Mouse (Mus musculus) hindbrain, embryonic 15.5 days (tissue): ENCODE data around the gene Skap2. TPM values are rescaled to one million over a fixed set of nuclear protein-coding genes. Genes with fewer than 3 reads are reported as not detected.

Experiments used
- ATAC-seq: fragments of 200-750 bp; cut with Nextera tagmentation; 2 replicates; pipeline ENCODE4 v1.8.0; 2017; ENCODE audit warnings: low read depth, moderate number of reproducible peaks, moderate TSS enrichment; ENCODE audit not compliant: low FRiP score
- H3K27ac ChIP-seq: fragments of 300-500 bp; sonication (generic); replicated peaks from 2 replicates; pipeline ENCODE4 v1.5.1; 2015; ENCODE audit warnings: mild to moderate bottlenecking, inconsistent platforms
- H3K27me3 ChIP-seq: fragments of 300-500 bp; sonication (generic); 2 replicates; pipeline ENCODE4 v1.6.1; 2015; ENCODE audit warnings: control low read depth, inconsistent platforms
- H3K36me3 ChIP-seq: fragments of 300-500 bp; sonication (generic); 2 replicates; pipeline ENCODE4 v1.6.1; 2015; ENCODE audit warnings: control low read depth, inconsistent platforms
- H3K4me1 ChIP-seq: fragments of 300-500 bp; sonication (generic); replicated peaks from 2 replicates; pipeline ENCODE4 v1.6.1; 2015; ENCODE audit warnings: control low read depth, inconsistent platforms
- H3K4me2 ChIP-seq: fragments of 300-500 bp; sonication (generic); 2 replicates; pipeline ENCODE4 v1.6.1; 2015; ENCODE audit warnings: moderate library complexity, mild to moderate bottlenecking, inconsistent platforms
- H3K4me3 ChIP-seq: fragments of 300-500 bp; sonication (generic); 2 replicates; pipeline ENCODE4 v1.5.1; 2015; ENCODE audit warnings: mild to moderate bottlenecking, inconsistent platforms
- H3K9ac ChIP-seq: fragments of 300-500 bp; sonication (generic); 2 replicates; pipeline ENCODE4 v1.6.1; 2015; ENCODE audit warnings: inconsistent platforms
- H3K9me3 ChIP-seq: fragments of 300-500 bp; sonication (generic); 2 replicates; pipeline ENCODE4 v1.6.1; 2016; ENCODE audit warnings: control low read depth, inconsistent platforms
- WGBS: fragments of 180-500 bp; shearing (Covaris S2); methylation state at CpG from one replicate; pipeline ENCODE4 v1.1.7; 2015; 5-methylcytosine and 5-hydroxymethylcytosine counted together
- polyA plus RNA-seq: library from polyadenylated mRNA; unstranded; fragments of >200 nt; fragmentation: Nextera tagmentation; extraction: Ambion mirVana; gene quantifications from 2 replicates; pipeline ENCODE4 v1.2.1, GENCODE M21; 2015

Gene Skap2
- polyA plus RNA-seq, 1 experiment from 2014 or later = 27.4 TPM

- Histone ChIP-seq H3K4me2 (no peak overlapping the region), H3K9ac (no peak overlapping the region), H3K4me1 (peaks cover 8% of the 10 kb centered on the region), H3K27ac (no peak overlapping the region), H3K9me3 (no peaks in the 10 kb centered on the region), H3K4me3 (no peak overlapping the region), H3K27me3 (peaks cover 31% of the 10 kb centered on the region), H3K36me3 (no peaks in the 10 kb centered on the region)
- ATAC-seq = no peak
- WGBS = 30% methylated on average over 8 of the region's 8 CpGs
Observed at GRCm38 (mm10) chr6:52002676-52003075, 9.7 kb downstream of the Skap2 start.

GRCm38 (mm10) chr6:51999157-51999478 is 13.2 kb downstream of the Skap2 start:
- no peaks in the 10 kb centered on the region for H3K4me1 ChIP-seq
- peaks cover 14% of the 10 kb centered on the region for H3K27me3 ChIP-seq
- H3K9me3 ChIP-seq = no peaks in the 10 kb centered on the region
- WGBS = 61% methylated on average over 4 of the region's 4 CpGs
- no peak overlapping the region for H3K27ac ChIP-seq
- H3K36me3 ChIP-seq = no peaks in the 10 kb centered on the region
- no peak overlapping the region for H3K4me3 ChIP-seq
- no peak overlapping the region for H3K9ac ChIP-seq
- no peak overlapping the region for H3K4me2 ChIP-seq
- ATAC-seq = no peak

DNA sequence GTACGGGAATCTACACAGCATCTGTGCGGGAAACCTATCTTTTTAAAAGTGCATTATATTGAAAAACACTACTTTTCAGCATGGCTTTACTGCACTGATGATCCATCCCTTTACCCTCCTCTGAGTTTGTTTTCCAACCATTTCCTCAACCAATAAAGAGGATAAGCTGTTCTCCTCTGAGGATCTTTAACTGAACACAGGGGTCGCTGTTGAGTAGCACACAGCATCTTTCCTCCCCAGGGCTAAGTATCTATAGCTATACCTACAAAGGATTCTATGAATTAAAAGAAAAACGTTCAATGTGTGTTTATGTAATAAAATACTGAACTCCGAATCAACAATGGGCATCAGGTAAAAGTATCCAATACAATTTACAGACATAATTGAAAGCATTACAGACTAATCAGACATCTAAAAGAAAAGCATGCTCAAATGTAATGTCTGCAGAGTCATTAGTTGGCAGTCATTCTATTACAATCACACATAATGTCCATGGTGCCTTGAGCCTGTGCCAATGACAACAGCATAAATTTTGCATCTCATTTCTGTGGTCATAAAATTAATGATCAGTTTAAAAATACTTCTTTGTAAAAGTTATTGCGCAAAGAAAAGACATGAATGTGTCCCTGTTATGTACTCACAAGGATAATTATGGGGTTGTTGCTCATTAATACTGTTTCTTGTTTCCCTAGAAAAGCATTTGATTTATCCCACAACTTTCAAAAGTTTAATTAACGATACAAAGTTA is 13.8 kb downstream of the Skap2 start:
- WGBS = 46% methylated on average over 7 of the region's 7 CpGs
- Histone ChIP-seq H3K36me3 (no peaks in the 10 kb centered on the region), H3K4me3 (no peak overlapping the region), H3K4me2 (no peak overlapping the region), H3K9ac (no peak overlapping the region), H3K9me3 (no peaks in the 10 kb centered on the region), H3K27ac (no peak overlapping the region), H3K27me3 (peaks cover 9% of the 10 kb centered on the region; the same call in 1 of the 2 replicates), H3K4me1 (no peaks in the 10 kb centered on the region)
- no peak for ATAC-seq

DNA sequence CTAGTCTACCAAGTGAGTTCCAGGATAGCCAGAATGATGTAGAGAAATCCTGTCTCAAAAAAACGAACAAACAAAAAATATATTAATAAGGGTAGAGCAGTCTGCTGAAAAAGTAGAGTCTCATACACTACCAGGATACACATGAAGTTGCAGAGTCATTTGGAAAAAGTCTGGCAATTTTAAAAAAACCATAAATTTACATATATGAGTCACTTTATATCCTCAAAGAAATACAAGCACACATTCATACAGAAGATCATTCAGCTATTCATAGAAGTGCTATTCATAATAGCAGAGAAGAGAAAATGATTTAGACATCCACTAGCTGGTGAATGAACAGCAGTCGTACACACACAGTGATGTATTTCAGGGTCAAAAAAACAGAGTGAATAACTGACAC is 24.4 kb downstream of the Skap2 start:
- no peak overlapping the region for H3K4me2 ChIP-seq
- no peak overlapping the region for H3K9ac ChIP-seq
- 89% methylated on average over 2 of the region's 2 CpGs for WGBS
- no peaks in the 10 kb centered on the region for H3K27me3 ChIP-seq
- ATAC-seq = no peak
- H3K4me3 ChIP-seq = no peak overlapping the region
- no peaks in the 10 kb centered on the region for H3K36me3 ChIP-seq
- H3K27ac ChIP-seq = no peak overlapping the region
- no peaks in the 10 kb centered on the region for H3K9me3 ChIP-seq
- 0 out of 2 replicates have a peak, but pooled peaks cover 2% of the 10 kb centered on the region for H3K4me1 ChIP-seq

DNA sequence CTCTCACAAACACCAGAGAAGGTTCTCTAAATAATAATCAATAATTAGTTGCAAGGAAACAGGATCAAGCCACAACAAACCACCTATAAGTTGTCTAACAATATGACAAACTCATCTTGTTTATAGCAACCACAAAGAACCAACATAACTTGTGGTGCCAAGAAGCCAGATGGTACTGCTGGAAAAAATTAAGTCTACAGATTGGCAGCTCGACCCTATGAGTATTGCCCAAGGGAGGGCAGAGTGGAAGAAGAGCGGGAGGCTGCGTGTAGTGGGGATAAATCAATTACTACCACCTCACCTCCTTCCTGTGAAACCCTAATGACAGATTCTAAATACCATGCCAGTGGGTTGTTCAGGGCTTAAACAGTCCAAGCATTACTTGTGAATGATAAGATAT is 34.7 kb downstream of the Skap2 start:
- Histone ChIP-seq H3K27ac (no peak overlapping the region), H3K4me3 (no peak overlapping the region), H3K4me1 (0 out of 2 replicates have a peak, but pooled peaks cover 3% of the 10 kb centered on the region), H3K9ac (no peak overlapping the region), H3K27me3 (no peaks in the 10 kb centered on the region), H3K4me2 (no peak overlapping the region), H3K36me3 (no peaks in the 10 kb centered on the region), H3K9me3 (no peaks in the 10 kb centered on the region)
- WGBS = 29% methylated on average over 3 of the region's 3 CpGs
- ATAC-seq = no peak

- H3K27ac ChIP-seq = no peak overlapping the region
- no peak for ATAC-seq
- 35% methylated on average over 4 of the region's 4 CpGs for WGBS
- H3K27me3 ChIP-seq = no peaks in the 10 kb centered on the region
- no peaks in the 10 kb centered on the region for H3K9me3 ChIP-seq
- H3K4me1 ChIP-seq = 0 out of 2 replicates have a peak, but pooled peaks cover 3% of the 10 kb centered on the region
- H3K4me2 ChIP-seq = no peak overlapping the region
- no peaks in the 10 kb centered on the region for H3K36me3 ChIP-seq
- no peak overlapping the region for H3K4me3 ChIP-seq
- H3K9ac ChIP-seq = no peak overlapping the region
Observed at GRCm38 (mm10) chr6:51975751-51976150, 36.6 kb downstream of the Skap2 start.

DNA sequence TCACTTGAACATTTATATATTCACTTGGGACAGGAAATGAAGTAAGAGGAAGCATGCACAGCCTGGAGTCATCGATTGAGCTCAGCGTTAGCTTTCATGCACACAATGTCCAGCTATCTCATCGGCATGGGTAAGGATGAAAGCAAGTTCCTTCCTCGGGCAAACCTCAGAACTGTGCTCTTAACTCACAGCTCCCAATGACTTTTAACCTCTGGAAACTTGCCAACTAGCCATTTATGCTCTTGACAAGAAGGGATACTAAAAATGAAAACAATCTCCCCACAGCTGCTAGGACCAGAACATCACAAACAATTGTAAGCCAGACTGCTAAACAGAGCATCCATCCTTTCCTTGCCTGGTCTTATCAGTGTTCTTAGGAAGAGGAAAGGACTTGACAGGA is 53.4 kb downstream of the Skap2 start:
- Histone ChIP-seq H3K27me3 (no peaks in the 10 kb centered on the region), H3K4me1 (no peaks in the 10 kb centered on the region), H3K4me2 (no peak overlapping the region), H3K27ac (no peak overlapping the region), H3K4me3 (no peak overlapping the region), H3K9me3 (no peaks in the 10 kb centered on the region), H3K9ac (no peak overlapping the region), H3K36me3 (no peaks in the 10 kb centered on the region)
- 55% methylated on average over 4 of the region's 4 CpGs for WGBS
- ATAC-seq = no peak

DNA sequence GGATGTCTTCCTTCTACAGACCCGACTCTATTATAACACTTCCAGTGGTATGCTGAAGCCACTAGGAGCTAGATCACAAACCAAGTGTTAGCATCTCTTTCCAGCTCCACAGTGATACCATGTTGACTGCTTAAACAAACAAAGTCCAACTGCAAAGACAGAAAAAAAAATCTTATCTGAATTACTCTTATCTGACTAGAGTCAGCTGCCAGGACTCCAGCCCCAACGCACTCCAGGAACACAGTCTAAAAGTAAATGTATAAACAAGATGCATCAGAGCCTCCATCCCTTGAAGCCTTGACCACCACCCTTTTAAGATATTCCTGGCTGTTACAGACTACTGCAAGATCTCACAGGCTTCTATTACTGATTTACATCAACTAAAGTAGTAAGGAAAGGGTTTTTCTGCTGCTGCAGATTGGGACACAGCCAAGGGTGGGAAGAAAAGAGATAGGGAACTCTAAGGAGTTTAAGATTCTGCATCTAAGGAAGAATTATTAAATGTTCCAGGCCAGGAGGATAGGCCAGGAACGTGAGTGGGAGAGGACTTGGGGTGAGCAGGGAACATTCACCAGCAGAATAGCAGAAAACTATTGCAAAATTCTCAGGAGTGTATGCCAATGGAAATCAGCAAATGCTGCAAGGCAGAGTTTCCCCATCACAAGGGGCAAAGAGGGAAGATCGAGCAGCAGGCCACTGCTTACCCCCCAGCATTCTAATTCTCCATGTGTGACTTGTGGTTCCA is 56.1 kb downstream of the Skap2 start:
- 85% methylated on average over 4 of the region's 4 CpGs for WGBS
- Histone ChIP-seq H3K4me2 (no peak overlapping the region), H3K36me3 (no peaks in the 10 kb centered on the region), H3K4me1 (no peaks in the 10 kb centered on the region), H3K4me3 (no peak overlapping the region), H3K9me3 (no peaks in the 10 kb centered on the region), H3K27ac (no peak overlapping the region), H3K27me3 (no peaks in the 10 kb centered on the region), H3K9ac (no peak overlapping the region)
- no peak for ATAC-seq

DNA sequence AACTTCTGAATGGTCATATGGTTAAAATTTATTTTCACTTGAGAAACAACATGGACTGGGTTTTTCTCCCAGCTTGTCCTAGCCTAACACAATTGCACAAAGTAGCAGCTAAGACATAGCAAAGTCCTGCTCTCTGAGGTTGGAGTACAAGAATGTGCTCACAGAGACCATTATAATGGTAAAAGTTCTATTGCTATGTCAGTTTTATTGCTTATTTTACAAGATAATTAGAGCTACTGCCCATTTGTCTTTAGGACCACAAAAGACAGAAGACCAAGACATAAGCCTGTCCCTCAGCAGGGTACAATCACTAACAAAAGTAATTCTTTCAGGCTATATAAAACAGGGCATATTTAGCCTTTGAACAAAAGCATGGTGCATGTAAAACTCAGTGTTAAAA is 64.7 kb downstream of the Skap2 start:
- no peak overlapping the region for H3K27ac ChIP-seq

DNA sequence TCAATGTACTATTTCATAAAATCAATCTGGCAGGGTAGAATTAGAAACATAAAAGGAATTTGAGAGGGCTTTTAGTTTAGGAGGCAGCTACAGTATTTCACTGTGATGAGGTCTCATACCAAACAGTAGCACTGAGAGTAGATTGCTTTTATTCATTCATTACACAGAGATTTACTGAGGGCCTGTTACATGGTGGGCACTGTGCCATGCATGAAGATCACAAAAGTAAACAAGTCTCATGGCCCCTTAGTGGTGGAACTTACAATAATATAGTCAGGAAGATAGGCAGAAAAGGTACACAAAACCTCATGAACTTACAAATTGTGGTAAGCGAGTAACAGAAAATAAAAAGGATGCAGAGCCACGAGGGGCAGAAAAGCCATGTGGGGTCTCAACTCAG is 67.4 kb downstream of the Skap2 start:
- Histone ChIP-seq H3K4me2 (no peak overlapping the region), H3K27me3 (no peaks in the 10 kb centered on the region), H3K9ac (no peak overlapping the region), H3K36me3 (no peaks in the 10 kb centered on the region), H3K4me3 (no peak overlapping the region), H3K4me1 (no peaks in the 10 kb centered on the region), H3K9me3 (no peaks in the 10 kb centered on the region), H3K27ac (no peak overlapping the region)
- ATAC-seq = no peak
- WGBS = 77% methylated on average over 2 of the region's 2 CpGs

More for the DNA sequence above, 64.7 kb downstream of the Skap2 start:
- Histone ChIP-seq H3K27me3 (no peaks in the 10 kb centered on the region), H3K4me2 (no peak overlapping the region), H3K36me3 (no peaks in the 10 kb centered on the region), H3K9ac (no peak overlapping the region), H3K4me3 (no peak overlapping the region), H3K4me1 (no peaks in the 10 kb centered on the region), H3K9me3 (no peaks in the 10 kb centered on the region)
- no peak for ATAC-seq

DNA sequence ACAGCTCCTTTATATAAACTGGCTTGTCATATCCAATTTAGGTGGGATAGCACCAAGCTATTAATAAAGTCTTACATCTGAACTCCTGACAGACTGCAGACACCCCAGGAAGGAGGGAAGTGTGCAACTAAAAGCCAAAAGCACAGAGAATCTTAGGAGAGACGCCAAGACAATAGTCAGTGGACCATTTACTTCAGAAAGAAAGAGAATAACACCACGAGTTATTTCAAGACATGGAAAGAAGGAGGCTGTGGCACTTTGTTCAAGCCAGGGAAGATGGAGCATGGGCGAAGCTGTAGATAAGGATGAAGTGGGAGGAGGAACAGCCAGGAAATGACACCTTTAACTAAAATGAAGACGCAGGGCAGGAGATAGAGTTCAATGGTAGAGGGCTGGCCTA is 78.4 kb downstream of the Skap2 start:
- H3K27me3 ChIP-seq = no peaks in the 10 kb centered on the region
- no peaks in the 10 kb centered on the region for H3K9me3 ChIP-seq
- H3K9ac ChIP-seq = no peak overlapping the region
- 62% methylated on average over 4 of the region's 4 CpGs for WGBS
- H3K4me2 ChIP-seq = no peak overlapping the region
- ATAC-seq = no peak
- no peaks in the 10 kb centered on the region for H3K4me1 ChIP-seq
- no peaks in the 10 kb centered on the region for H3K36me3 ChIP-seq
- H3K27ac ChIP-seq = no peak overlapping the region
- no peak overlapping the region for H3K4me3 ChIP-seq

GRCm38 (mm10) chr6:51933034-51933611 is 79.2 kb downstream of the Skap2 start:
- 54% methylated on average over 3 of the region's 3 CpGs for WGBS
- Histone ChIP-seq H3K4me3 (no peak overlapping the region), H3K4me2 (no peak overlapping the region), H3K9ac (no peak overlapping the region), H3K36me3 (no peaks in the 10 kb centered on the region), H3K27me3 (no peaks in the 10 kb centered on the region), H3K9me3 (no peaks in the 10 kb centered on the region), H3K27ac (no peak overlapping the region), H3K4me1 (no peaks in the 10 kb centered on the region)
- ATAC-seq = no peak
